Mouse (Mus musculus) gastrocnemius, postnatal 25 days (tissue): ENCODE data around the gene Pramef12. TPM values are rescaled to one million over a fixed set of nuclear protein-coding genes. Genes with fewer than 3 reads are reported as not detected.
A peak's percentile ranks its signal among the peaks of the same experiment; 100 is the strongest.
"Not testable (repeated sequence)": the region's sequence is repeated elsewhere in the genome, so short reads cannot be mapped to it uniquely, and the experiment has no call there.

ENCODE experiments used
- DNase-seq: peaks from one replicate; pipeline ENCODE4 v3.0.0; 2022
- long read RNA-seq, 2 experiments: library from polyadenylated mRNA; stranded (forward); transcript quantifications; one replicate each; pipeline ENCODE4 v2.0.0; 2021
- total RNA-seq, 2 experiments: library from RNA; stranded (reverse); gene quantifications; 1 replicate in 1 of 2; 2 replicates in 1 of 2; pipeline ENCODE4 v1.2.3; 2021

Pramef12 gene
- total RNA-seq = not detected
- long read RNA-seq, experiment 1 = 0 reads
- long read RNA-seq, experiment 2 = 0 reads

DNA sequence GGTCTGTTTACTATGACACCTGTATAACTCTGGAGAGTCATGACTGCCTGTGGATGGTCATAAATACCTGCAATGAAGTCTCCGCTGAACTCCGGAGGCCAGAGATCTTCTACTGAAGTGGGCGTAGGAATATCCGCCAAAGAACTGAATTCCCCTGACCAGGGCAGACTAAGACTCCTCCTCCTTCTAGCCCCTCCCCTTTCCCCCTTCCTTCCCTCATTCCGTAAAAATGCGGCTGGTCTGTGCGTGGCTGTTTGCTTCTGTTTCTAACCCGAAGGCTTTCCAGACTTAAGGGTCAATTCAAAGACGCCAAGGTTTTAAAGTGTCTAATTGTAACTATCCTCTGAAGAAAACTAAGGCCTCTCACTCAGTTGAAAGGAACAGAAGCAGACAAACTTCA is at the start of gene Pramef12:
Gene Pramef12 (minus strand): TSS at position 175 of the 400 bp plus-strand sequence.
- no peak for DNase-seq

DNA sequence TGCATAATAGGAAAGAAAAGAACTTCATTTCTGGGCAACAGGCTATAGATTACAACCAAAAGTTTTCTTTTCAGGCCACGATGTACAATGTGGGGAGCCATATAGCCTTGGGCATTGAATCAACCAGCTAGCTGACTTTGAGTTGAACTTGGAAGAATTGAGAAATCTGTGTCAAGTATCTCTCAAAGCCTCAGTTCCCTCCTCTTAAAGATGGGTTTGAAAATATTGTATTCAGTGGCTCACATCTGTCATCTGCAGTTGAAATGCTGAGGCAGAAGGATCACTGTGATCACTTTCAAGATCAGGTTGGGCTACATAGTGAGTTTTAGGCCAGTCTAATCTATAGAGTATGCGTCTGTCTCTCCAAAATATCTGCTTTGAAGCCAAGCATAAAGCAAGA is 45.0 kb upstream of the Pramef12 start, which contains the start of gene Gm9944:
Gene Gm9944 (minus strand): TSS at position 101 of the 400 bp plus-strand sequence.
- DNase-seq = no peak

DNA sequence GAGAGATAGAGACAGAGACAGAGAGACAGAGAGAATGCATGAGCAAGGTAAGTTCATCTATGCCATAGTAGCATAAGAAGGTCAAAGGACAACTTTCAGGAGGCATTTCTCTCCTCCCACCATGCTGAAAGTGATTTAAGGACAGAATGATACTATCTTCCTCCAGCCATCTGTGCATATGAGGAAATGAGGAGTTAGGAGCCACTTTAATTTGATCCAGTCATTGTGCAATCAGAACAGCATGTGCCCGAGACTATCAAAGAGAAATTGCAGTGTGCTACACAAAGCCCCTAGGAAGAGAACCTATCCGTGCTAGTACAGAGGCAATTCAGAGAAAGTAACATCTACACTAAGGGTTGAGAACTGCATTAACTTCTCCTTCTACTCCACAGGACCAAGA is 40.3 kb upstream of the Pramef12 start:
- DNase-seq = no peak

DNA sequence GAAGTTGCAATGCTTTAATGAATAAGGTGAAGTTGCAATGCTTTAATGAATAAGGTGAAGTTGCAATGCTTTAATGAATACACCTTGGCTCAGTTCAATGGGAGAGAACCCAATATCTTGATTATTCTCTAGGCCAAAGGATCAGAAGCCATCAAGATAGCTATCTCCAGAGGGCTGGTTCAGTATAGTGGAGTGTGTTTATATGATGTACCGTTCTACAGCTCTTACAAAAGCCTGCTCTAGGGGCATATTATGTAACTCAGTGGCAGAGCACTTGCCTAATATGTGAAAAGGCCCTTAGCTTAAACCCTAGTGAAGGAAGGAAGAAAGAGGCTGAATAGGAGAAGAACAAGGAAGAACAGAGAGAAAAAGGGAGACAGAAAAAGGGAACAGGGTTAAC is 33.3 kb upstream of the Pramef12 start:
- no peak for DNase-seq

DNA sequence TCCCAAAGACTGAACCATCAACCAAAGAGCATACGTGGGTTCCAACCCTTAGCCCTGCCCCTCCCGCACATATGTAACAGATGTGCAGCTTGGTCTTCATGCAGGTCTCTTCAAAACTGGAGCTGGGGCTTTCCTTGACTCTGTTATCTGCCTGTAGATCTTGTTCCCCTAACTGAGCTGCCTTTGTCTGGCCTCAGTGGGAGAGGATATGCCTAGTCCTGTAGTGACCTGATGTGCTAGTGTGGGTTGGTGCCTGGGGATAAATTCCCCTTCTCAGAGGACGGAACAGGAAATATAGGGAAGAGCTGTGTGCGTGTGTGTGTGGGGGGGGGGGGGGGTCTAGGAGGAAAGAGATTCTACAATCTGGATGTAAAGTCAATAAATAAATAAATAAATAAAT is 32.8 kb upstream of the Pramef12 start:
- DNase-seq = no peak

DNA sequence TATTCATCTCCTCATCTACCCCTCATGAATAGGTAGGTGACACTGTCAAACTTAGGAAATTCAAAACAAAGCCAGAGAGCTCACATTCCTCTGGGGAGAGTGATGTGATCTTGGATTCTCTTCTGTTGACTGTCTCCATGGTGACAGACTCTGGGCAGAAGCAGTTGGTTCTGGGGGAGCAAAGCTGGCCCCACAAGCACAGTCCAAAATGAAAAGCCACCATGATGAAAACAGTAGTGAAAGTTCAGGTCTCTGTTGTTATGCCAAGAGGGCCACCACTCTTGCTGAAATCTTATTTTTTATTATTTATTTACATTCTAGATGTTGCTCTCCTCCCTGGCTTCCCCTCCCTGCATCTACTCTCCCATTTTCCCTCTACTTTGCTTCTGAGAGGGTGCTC is 30.4 kb upstream of the Pramef12 start, which contains the start of gene 1700012P22Rik:
Gene 1700012P22Rik (minus strand): TSS at position 101 of the 400 bp plus-strand sequence.
- no peak for DNase-seq

DNA sequence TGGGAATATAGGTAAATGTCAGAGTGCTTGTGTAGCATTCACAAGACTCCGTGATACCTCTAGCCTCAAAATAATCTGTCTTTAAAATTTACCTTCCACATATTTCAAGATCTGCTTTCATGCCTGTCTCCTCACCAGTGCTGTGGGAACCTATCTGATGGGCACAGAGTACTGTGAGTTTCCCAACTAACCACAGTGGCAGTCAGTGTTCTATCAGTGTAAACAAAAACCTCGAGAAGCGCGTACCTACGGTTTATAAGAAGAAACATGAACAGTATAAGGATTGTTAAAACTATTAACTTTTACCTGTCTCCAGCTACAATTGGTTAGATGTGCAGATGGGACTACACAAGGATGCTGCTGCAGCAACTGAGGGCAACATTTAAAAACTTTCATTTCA is 25.0 kb upstream of the Pramef12 start:
- no peak for DNase-seq

DNA sequence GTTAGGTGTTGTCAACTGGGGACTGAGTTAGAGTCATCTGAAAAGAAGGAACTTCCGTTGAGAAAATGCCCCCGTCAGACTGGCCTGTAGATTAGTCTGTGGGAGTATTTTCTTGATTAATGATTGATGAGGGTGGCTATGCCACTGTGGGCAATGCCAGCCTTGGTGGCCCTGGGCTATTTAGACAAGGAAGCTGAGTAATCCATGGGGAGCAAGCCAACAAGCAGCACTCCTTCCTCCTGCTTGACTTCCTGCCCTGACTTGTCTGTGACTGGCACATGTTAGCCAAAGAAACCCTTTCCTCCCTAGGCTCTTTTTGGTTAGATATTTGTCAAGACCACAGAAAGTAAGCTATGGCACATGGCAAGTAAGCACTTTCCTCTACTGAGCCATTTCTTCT is 22.5 kb upstream of the Pramef12 start:
- DNase-seq = no peak

DNA sequence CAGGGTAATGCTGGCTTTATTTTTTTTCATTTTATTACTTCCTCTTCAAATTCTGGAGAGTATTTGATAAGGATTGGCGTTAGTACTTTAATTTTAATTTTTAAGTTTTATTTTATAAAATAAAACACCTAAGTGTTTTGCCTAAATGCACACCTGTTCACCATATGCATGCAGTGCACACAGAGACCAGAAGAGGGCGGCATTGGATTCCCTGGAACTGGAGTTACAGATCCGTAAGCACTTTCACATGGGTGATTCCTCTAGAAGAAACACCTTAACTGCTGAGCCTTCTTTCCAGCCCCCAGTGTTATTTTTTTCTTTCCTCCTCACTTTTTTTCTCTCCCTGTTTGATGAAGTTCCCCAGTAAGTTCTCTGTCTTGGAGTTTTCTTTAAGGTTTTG is 20.6 kb upstream of the Pramef12 start:
- no peak for DNase-seq

DNA sequence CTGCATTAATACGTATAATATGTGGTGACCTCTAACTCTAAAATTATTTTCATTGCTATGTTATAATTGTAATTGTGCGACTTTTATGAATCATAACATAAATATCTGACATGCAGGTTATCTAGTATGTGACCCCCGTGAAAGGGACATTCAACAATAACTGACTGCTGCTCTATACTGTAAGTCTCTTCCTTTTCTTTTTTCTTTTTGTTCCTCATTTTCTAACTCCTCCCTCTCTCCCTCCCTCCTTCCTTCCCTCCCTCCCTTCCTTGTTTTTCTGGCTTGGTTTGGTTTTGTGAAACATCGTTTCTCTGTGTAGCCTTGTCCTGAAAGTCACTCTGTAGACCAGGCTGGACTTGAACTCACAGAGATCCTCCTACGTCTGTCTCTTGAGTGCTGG is 16.3 kb upstream of the Pramef12 start:
- no peak for DNase-seq

DNA sequence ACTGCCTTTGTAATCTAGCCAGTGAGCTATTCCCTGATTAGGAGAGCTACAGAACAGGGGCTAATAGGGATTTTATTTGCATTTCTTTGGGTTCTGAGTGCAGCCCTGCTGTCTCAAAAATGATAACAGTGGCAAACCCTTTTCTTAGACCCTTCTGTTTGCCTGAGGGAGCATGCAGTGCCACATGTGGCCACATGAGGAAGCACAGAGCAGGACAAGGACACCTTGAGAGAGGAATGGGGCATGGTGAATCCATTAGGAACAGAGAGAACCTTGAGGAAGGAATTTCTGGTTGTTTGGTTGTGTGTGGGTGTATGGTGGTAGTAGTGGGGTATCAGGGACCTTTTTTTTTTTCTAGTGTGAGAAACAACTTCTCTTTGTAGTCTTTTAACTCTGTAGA is 12.4 kb upstream of the Pramef12 start:
- no peak for DNase-seq

DNA sequence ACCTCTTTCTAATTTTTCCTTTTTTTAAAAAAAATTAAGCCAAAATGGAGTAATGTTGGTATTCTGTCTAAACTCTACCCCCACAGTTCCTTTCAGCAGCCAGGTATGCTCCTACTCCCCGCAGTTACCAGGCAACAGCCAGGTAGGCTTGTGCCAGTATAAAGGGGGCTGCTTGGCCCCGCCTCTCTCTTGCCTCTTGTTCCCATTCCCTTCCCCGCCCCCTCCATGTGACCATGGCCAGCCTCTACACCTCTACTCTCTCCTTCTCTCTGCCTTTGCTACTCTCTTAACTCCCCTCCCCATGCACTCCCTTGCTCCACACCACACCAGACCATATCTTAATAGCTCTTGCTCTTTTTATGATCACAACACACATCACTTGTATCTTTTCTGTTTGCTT is 2.0 kb downstream of the Pramef12 start:
- no peak for DNase-seq

DNA sequence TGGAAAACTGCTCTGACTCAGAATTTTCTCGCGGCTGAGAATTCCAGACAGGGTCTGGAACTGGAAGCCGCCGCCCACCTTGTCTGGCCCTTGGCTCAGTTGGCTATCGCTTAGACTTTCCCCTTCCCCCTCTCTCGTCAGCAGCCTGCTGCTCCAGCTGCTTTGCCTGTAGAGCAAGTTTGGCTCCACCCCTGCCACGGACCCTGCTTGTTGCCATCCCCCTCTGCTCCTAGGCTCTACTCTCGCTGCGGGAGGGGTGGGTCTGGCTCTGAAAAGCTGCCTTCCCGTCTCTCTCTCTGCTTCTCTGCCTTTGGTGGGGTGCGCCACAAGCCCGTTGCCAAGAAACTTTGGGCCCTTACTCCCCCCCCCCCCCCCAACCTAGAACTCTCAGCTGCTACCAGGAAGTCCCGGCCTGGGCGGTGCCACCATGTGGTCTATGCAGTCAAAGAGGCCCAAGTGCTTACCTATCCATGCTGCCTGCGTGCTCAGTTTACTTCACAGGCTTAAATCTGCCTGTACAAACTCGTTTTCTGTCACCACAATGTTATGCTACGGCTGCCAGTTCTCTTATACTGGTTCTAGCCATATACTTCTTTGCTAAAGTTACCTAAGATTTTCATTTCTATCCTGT is 3.7 kb downstream of the Pramef12 start:
- DNase-seq = peak; percentile 15

DNA sequence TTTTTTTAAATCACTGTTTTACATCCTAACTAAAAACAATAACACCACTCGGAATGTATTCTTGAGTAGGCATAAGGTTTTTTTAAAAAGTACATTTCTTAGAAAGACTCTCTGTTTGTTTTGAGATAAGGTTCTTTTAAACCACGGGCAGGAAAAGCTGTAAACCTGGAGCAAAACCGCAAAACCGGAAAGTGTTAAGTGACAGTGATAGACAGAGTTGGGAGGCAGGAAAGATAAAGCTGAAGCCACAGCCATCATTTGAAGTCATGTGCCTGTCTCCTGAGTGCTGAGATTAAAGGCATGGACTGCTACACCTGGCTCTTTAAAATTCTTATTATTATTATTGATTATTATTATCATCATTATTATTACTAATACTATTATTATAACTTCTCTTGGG is 5.6 kb downstream of the Pramef12 start:
- no peak for DNase-seq

DNA sequence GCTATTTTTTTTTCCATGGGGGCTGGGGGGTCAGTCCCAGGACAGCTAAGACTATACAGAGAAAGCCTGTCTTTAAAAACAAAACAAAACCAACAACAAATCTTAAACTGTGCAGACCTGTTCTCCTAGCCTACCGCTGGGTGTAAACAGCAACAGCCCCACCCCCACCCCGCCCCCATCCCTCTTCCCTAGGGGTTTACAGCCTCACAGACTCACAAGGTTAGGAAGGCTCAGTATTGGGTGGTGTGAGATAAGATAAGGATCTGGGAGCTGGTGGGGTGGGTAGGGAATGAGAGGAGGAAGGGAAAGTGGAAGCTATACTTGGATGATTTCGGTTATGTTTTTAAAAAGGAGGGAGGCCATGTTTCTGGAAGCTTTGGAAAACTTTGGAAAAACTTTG is 11.9 kb downstream of the Pramef12 start:
- DNase-seq = no peak

DNA sequence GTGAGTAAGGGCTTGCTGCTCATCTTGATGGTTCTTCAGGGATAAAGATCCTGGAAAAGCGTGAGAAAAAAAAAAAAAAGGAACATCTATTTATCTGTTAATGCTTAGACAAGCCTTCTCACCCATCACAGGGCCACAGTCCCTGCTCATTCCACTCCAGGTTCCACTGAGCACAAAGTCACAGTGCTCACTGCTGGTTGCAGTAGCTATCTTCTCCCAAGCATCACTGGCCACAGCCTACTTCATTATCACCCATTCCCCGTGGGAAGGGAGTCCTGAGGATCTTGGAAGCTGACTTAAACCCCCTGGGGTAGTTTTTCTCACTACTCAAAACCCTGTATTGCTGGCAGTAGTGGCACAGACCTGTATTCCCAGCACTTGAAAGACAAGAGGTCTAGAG is 30.4 kb downstream of the Pramef12 start, which contains the start of gene Pramef20:
Gene Pramef20 (minus strand): TSS at position 23 of the 400 bp plus-strand sequence.
- DNase-seq = no peak

DNA sequence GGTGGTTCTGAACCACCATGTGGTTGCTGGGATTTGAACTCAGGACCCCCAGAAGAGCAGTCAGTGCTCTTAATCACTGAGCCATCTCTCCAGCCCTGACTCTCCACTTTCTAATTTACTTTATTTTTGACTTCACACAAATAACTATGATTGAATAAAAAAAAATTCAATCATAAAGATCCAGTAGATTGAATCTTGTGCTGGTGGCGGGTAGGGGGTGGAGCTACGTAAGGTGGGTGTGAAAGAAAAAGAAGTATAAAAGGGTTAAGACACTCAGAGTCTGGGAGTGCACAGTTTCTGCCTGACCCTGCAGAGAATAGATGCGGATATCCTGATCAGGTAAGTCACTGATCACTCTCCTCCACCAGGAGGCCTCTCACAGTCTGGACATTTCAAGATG is 50.6 kb downstream of the Pramef12 start, which contains the start of gene Gm13119:
Gene Gm13119 (plus strand): TSS at position 301 of the 400 bp plus-strand sequence.
- DNase-seq = not testable (repeated sequence)

Other genes starting within 250 kb of the Pramef12 start
- gene Oog3, start 245.8 kb downstream of the Pramef12 start, total RNA-seq = not detected
- not detected for gene Oog2, start 217.7 kb downstream of the Pramef12 start, total RNA-seq
- gene C87977, start 195.1 kb downstream of the Pramef12 start, total RNA-seq = not detected
- gene Pramel5, start 128.0 kb downstream of the Pramef12 start, total RNA-seq = not detected
- not detected for gene Gm13128, start 78.2 kb downstream of the Pramef12 start, total RNA-seq
- gene Gm13119, start 50.5 kb downstream of the Pramef12 start, total RNA-seq = not detected
- not detected for gene Pramef20, start 30.5 kb downstream of the Pramef12 start, total RNA-seq
- gene 1700012P22Rik, start 30.3 kb upstream of the Pramef12 start, total RNA-seq = not detected
- not detected for gene Gm9944, start 44.9 kb upstream of the Pramef12 start, total RNA-seq
- not detected for gene Aadacl3, start 55.3 kb upstream of the Pramef12 start, total RNA-seq
- not detected for gene 9430007A20Rik, start 111.4 kb upstream of the Pramef12 start, total RNA-seq
- gene Gm13124, start 156.7 kb upstream of the Pramef12 start, total RNA-seq = not detected
- not detected for gene Aadacl4, start 205.2 kb upstream of the Pramef12 start, total RNA-seq